Comparison of ENCODE assay signal across 20 mouse cellular contexts in the genomic region with DNA sequence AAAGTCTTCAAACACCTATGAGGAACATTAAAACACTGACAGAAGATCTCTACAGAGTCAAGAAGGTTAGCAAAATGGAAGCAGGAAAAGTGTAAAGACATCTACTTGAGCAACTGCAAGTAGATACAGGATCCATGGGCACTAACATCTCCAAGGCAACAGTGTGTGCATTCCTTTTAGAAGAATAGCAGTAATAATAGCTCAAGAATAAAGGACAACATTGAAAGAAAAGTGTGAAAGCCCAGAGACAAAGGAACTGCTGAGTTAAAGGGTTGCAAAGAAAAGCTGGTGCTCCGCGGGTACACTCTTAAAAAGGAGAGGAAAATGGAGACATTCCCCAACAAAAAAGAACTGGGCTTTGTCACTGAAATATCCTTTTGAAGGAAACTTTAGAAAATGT.
DNase-seq lines count a peak whose midpoint lies in the region; ATAC-seq and TF ChIP-seq lines count a peak whose summit lies in the region.
"Had no signal": no experiment of that assay in that cellular context is flagged by ENCODE, and none has a peak within 500 bp of the region (broad histone marks: within the 10 kb centered on the region; RNA-seq: fewer than 3 reads in every experiment).

No protein-coding gene starts in this region.

- ATAC-seq in hindbrain, embryonic 11.5 days (ENCODE audit: low FRiP score) = no peak
- ATAC-seq in hindbrain, embryonic 12.5 days (ENCODE audit: low FRiP score) = no peak
- ATAC-seq: forebrain, postnatal 0 days; hindbrain, postnatal 0 days had no signal

- no peak for TF ChIP-seq POLR2A in brain, embryonic 14.5 days (IDR thresholded peaks at IDR 0.05; ENCODE audit: borderline replicate concordance, extremely low read depth, insufficient read depth, insufficient read length, poor library complexity, severe bottlenecking)

- H3K4me1 ChIP-seq in hindbrain, embryonic 11.5 days (replicated peaks; ENCODE audit: control insufficient read depth, insufficient read depth, low read length) = no peaks in the 10 kb centered on the region
- H3K4me1 ChIP-seq in hindbrain, embryonic 12.5 days = no peaks in the 10 kb centered on the region
- H3K4me1 ChIP-seq: heart, embryonic 13.5 days; hindbrain, embryonic 13.5 days had no signal

- H3K27ac ChIP-seq in hindbrain, embryonic 11.5 days (ENCODE audit: low read depth, low read length) = no peak overlapping the region
- H3K27ac ChIP-seq in hindbrain, embryonic 12.5 days = no peak overlapping the region
- H3K27ac ChIP-seq: gastrocnemius, adult 2 months; heart, embryonic 13.5 days; hindbrain, embryonic 13.5 days; hindbrain, postnatal 0 days had no signal

- H3K9ac ChIP-seq in hindbrain, embryonic 11.5 days (ENCODE audit: low read depth, low read length) = no peak overlapping the region
- H3K9ac ChIP-seq in hindbrain, embryonic 12.5 days = no peak overlapping the region
- H3K9ac ChIP-seq: forebrain, postnatal 0 days; heart, embryonic 13.5 days; hindbrain, embryonic 13.5 days had no signal

- no peak overlapping the region for H3K4me2 ChIP-seq in hindbrain, embryonic 11.5 days (replicated peaks; ENCODE audit: low read depth, low read length)
- H3K4me2 ChIP-seq in hindbrain, embryonic 12.5 days (replicated peaks) = no peak overlapping the region
- H3K4me2 ChIP-seq: heart, embryonic 13.5 days; hindbrain, embryonic 13.5 days had no signal

- 30% methylated on average over 2 of the region's 2 CpGs for WGBS in hindbrain, embryonic 11.5 days
- 37% methylated on average over 2 of the region's 2 CpGs for WGBS in hindbrain, embryonic 12.5 days

- no peak overlapping the region for H3K4me3 ChIP-seq in hindbrain, embryonic 11.5 days (ENCODE audit: low read depth, low read length)
- no peak overlapping the region for H3K4me3 ChIP-seq in hindbrain, embryonic 12.5 days
- H3K4me3 ChIP-seq: gastrocnemius, adult 2 months; heart, embryonic 13.5 days; hindbrain, embryonic 13.5 days had no signal

- H3K9me3 ChIP-seq in hindbrain, embryonic 11.5 days (ENCODE audit: control insufficient read depth, low read length) = no peaks in the 10 kb centered on the region
- 0 out of 2 replicates have a peak, but pooled peaks cover 3% of the 10 kb centered on the region for H3K9me3 ChIP-seq in hindbrain, embryonic 12.5 days (replicated peaks)
- H3K9me3 ChIP-seq: heart, embryonic 13.5 days; hindbrain, embryonic 13.5 days had no signal

- TF ChIP-seq CTCF in brain, embryonic 14.5 days (IDR thresholded peaks at IDR 0.05; ENCODE audit: borderline replicate concordance, extremely low read depth, insufficient read depth, insufficient read length) = no peak

- no peaks in the 10 kb centered on the region for H3K27me3 ChIP-seq in hindbrain, embryonic 11.5 days (ENCODE audit: control insufficient read depth, insufficient read depth, low read length)
- H3K27me3 ChIP-seq in hindbrain, embryonic 12.5 days = no peaks in the 10 kb centered on the region
- H3K27me3 ChIP-seq: heart, embryonic 13.5 days; hindbrain, embryonic 13.5 days had no signal

- no peaks in the 10 kb centered on the region for H3K36me3 ChIP-seq in hindbrain, embryonic 11.5 days (ENCODE audit: control insufficient read depth, insufficient read depth, low read length)
- H3K36me3 ChIP-seq in hindbrain, embryonic 12.5 days = no peaks in the 10 kb centered on the region
- H3K36me3 ChIP-seq: heart, embryonic 13.5 days; hindbrain, embryonic 13.5 days had no signal

- DNase-seq in hindbrain, embryonic 11.5 days (ENCODE audit: low spot score) = peak; percentile 2
- DNase-seq in R1 (ENCODE audit: low read depth, low spot score) = peak; percentile 12
- DNase-seq in brain, embryonic 14.5 days (ENCODE audit: low read depth) = peak; percentile 49
- peak; percentile 13 for DNase-seq in embryo, embryonic 9.5 days (ENCODE audit: extremely low spot score)
- DNase-seq in layer of hippocampus, adult 9-11 months = no peak
- DNase-seq in cerebellum, postnatal 36 days = no peak
- DNase-seq: adrenal gland, adult 8-10 months; adrenal gland, postnatal 36 days; cerebellum, adult 11 months; cerebellum, adult 8-10 months; cerebellum, postnatal 14 days; forebrain, postnatal 0 days; gastrocnemius, adult 2 months; gastrocnemius, postnatal 25 days; heart, postnatal 36 days; kidney, adult 11 months had no signal

Comparison
In these comparisons a context has a peak if more than half of its experiments do, and no peak if none do; other contexts are left out.
1. DNase-seq: peak in hindbrain, embryonic 11.5 days (single experiment), R1 (single experiment), brain, embryonic 14.5 days (single experiment) and embryo, embryonic 9.5 days (single experiment); none in layer of hippocampus, adult 9-11 months (single experiment) and cerebellum, postnatal 36 days (0 of 2).